Mouse (Mus musculus): ENCODE measurements around the gene Tmod2.
"Not testable (repeated sequence)": the region's sequence is repeated elsewhere in the genome, so short reads cannot be mapped to it uniquely, and the experiment has no call there.

The Tmod2 gene

GRCm38 (mm10) chr9:75610571-75611493, at the start of gene Tmod2:
TSS of gene Tmod2 (minus strand) at chr9:75611325.
- DNase-seq (ENCODE audit: low read depth, low spot score) = no peak

GRCm38 (mm10) chr9:75660917-75661316, 49.8 kb upstream of the Tmod2 start:
- peak; percentile 85 for DNase-seq (ENCODE audit: low read depth, low spot score)

GRCm38 (mm10) chr9:75656456-75656855, 45.3 kb upstream of the Tmod2 start:
- DNase-seq (ENCODE audit: low read depth, low spot score) = not testable (repeated sequence)

- DNase-seq (ENCODE audit: low read depth, low spot score) = peak; percentile 62
Observed at GRCm38 (mm10) chr9:75653981-75654911, 43.1 kb upstream of the Tmod2 start.

GRCm38 (mm10) chr9:75645405-75645804, 34.3 kb upstream of the Tmod2 start:
- DNase-seq (ENCODE audit: low read depth, low spot score) = no peak

GRCm38 (mm10) chr9:75634226-75634625, 23.1 kb upstream of the Tmod2 start:
- no peak for DNase-seq (ENCODE audit: low read depth, low spot score)

- DNase-seq (ENCODE audit: low read depth, low spot score) = no peak
Observed at GRCm38 (mm10) chr9:75633603-75634002, 22.5 kb upstream of the Tmod2 start.

GRCm38 (mm10) chr9:75632902-75633301, 21.8 kb upstream of the Tmod2 start:
- no peak for DNase-seq (ENCODE audit: low read depth, low spot score)

- DNase-seq (ENCODE audit: low read depth, low spot score) = no peak
Observed at GRCm38 (mm10) chr9:75632111-75632510, 21.0 kb upstream of the Tmod2 start.

GRCm38 (mm10) chr9:75630823-75631454, 19.8 kb upstream of the Tmod2 start:
- DNase-seq (ENCODE audit: low read depth, low spot score) = no peak

GRCm38 (mm10) chr9:75626308-75626604, 15.1 kb upstream of the Tmod2 start:
- DNase-seq (ENCODE audit: low read depth, low spot score) = no peak

GRCm38 (mm10) chr9:75625556-75626307, 14.6 kb upstream of the Tmod2 start, which contains the start of gene Lysmd2:
TSS of gene Lysmd2 (plus strand) at chr9:75625741.
- DNase-seq (ENCODE audit: low read depth, low spot score) = no peak

- DNase-seq (ENCODE audit: low read depth, low spot score) = no peak
Observed at GRCm38 (mm10) chr9:75624983-75625555, 13.9 kb upstream of the Tmod2 start.

- no peak for DNase-seq (ENCODE audit: low read depth, low spot score)
Observed at GRCm38 (mm10) chr9:75621428-75621827, 10.3 kb upstream of the Tmod2 start.

GRCm38 (mm10) chr9:75619761-75620160, 8.6 kb upstream of the Tmod2 start:
- not testable (repeated sequence) for DNase-seq (ENCODE audit: low read depth, low spot score)

- no peak for DNase-seq (ENCODE audit: low read depth, low spot score)
Observed at GRCm38 (mm10) chr9:75618836-75619400, 7.8 kb upstream of the Tmod2 start.

- no peak for DNase-seq (ENCODE audit: low read depth, low spot score)
Observed at GRCm38 (mm10) chr9:75616560-75616959, 5.4 kb upstream of the Tmod2 start.

- no peak for DNase-seq (ENCODE audit: low read depth, low spot score)
Observed at GRCm38 (mm10) chr9:75609965-75610364, 1.2 kb downstream of the Tmod2 start.

- no peak for DNase-seq (ENCODE audit: low read depth, low spot score)
Observed at GRCm38 (mm10) chr9:75609505-75609904, 1.6 kb downstream of the Tmod2 start.

GRCm38 (mm10) chr9:75607496-75607895, 3.6 kb downstream of the Tmod2 start:
- no peak for DNase-seq (ENCODE audit: low read depth, low spot score)

All from telencephalon, adult 2 months (tissue).